Mouse (Mus musculus): ENCODE measurements around the gene Nxn.

- no peak for TF ChIP-seq CTCF (IDR thresholded peaks at IDR 0.05; ENCODE audit: low read depth)
- no peak for TF ChIP-seq EP300 (IDR thresholded peaks at IDR 0.05; ENCODE audit: low read depth)
These were observed 22.5 kb downstream of the Nxn start for GRCm38 (mm10) chr11:76376425-76376824.

Data from heart, postnatal 0 days (tissue).